31 mouse cellular contexts compared by ENCODE assay signal in the genomic region with DNA sequence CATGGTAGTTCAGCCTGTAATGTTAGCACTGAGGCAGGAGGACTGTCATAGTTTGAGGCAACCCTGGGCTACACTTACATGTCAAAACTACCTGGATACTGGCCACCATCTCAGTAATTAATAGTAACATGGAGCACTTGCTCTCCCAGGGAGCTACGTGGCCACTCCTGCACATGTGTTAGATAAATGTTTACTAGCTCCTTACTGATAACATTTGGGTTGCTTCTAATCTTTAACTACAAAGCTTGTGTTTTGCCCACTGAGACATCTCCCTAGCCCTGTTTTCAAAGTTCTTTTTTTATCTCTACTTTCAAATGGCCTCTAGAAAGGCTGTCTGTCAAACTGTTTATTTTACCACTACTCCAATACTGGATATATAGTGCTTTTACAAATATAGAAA. TPM values are rescaled to one million over a fixed set of nuclear protein-coding genes. Genes with fewer than 3 reads are reported as not detected.
DNase-seq lines count a peak whose midpoint lies in the region; ATAC-seq lines count a peak whose summit lies in the region.
"Had no signal": no experiment of that assay in that cellular context is flagged by ENCODE, and none has a peak within 500 bp of the region (broad histone marks: within the 10 kb centered on the region; RNA-seq: fewer than 3 reads in every experiment).

No protein-coding gene starts in this region.

- peak overlapping the region; percentile 34 for H3K4me2 ChIP-seq in liver, embryonic 13.5 days
- H3K4me2 ChIP-seq: heart, embryonic 13.5 days; hindbrain, embryonic 15.5 days; midbrain, embryonic 15.5 days had no signal

- ATAC-seq in liver, embryonic 13.5 days (ENCODE audit: low read depth): peak; percentile 94
- ATAC-seq in megakaryocyte progenitor cell, adult 5-6 weeks (replicated peaks; ENCODE audit: poor library complexity): peak; percentile 96
- ATAC-seq in monocyte, adult 5-6 weeks (replicated peaks; ENCODE audit: insufficient number of reproducible peaks, low FRiP score, low TSS enrichment, poor library complexity, severe bottlenecking): no peak
- ATAC-seq: forebrain, embryonic 14.5 days; inflammation-experienced regulatory T-cells, adult 6 months; midbrain, embryonic 15.5 days had no signal

- peak overlapping the region; percentile 12; the same call in 1 of the 2 replicates for H3K9ac ChIP-seq in liver, embryonic 13.5 days
- H3K9ac ChIP-seq: heart, embryonic 13.5 days; hindbrain, embryonic 15.5 days; midbrain, embryonic 15.5 days had no signal

- DNase-seq in c-Kit-positive CD71-positive TER-119-negative erythroid progenitor cells, embryonic 14.5 days (ENCODE audit: low read depth): peak; percentile 49
- DNase-seq in liver, embryonic 13.5 days: peak; percentile 41
- DNase-seq in embryo, embryonic 10 days (ENCODE audit: low spot score): no peak
- DNase-seq in embryo, embryonic 11 days: no peak
- DNase-seq: adrenal gland, postnatal 36 days; cerebellum, adult 9-10 months; cerebellum, postnatal 36 days; gastrocnemius, adult 2 months; heart, adult 2 months; heart, postnatal 10 days; kidney, adult 11 months; kidney, postnatal 14 days; layer of hippocampus, adult 9-11 months; lung, postnatal 4 days; right cerebral cortex, adult 18-20 months; spleen, adult 18-20 months; thymus, adult 2 months; thymus, postnatal 36 days had no signal

- WGBS in liver, embryonic 13.5 days (ENCODE audit: insufficient replicate concordance): 10% methylated on average over 1 of the region's 1 CpGs

- H3K4me3 ChIP-seq in erythroblast, embryonic 14.5 days (replicated peaks): peak overlapping the region; percentile 1
- H3K4me3 ChIP-seq in liver, embryonic 13.5 days (replicated peaks): no peak overlapping the region
- H3K4me3 ChIP-seq: gastrocnemius, adult 2 months; heart, adult 2 months; heart, embryonic 13.5 days; hindbrain, embryonic 15.5 days; midbrain, embryonic 15.5 days had no signal

- H3K4me1 ChIP-seq in erythroblast, embryonic 14.5 days (ENCODE audit: control insufficient read depth): peaks cover 53% of the 10 kb centered on the region
- peaks cover 46% of the 10 kb centered on the region for H3K4me1 ChIP-seq in liver, embryonic 13.5 days (replicated peaks)
- H3K4me1 ChIP-seq: heart, embryonic 13.5 days; hindbrain, embryonic 15.5 days; midbrain, embryonic 15.5 days had no signal

- H3K9me3 ChIP-seq in erythroblast, embryonic 14.5 days (ENCODE audit: control insufficient read depth, low read length): no peaks in the 10 kb centered on the region
- H3K9me3 ChIP-seq in liver, embryonic 13.5 days (replicated peaks): no peaks in the 10 kb centered on the region
- H3K9me3 ChIP-seq: heart, embryonic 13.5 days; hindbrain, embryonic 15.5 days; midbrain, embryonic 15.5 days had no signal

- H3K27me3 ChIP-seq in erythroblast, embryonic 14.5 days (ENCODE audit: control insufficient read depth): no peaks in the 10 kb centered on the region
- no peaks in the 10 kb centered on the region for H3K27me3 ChIP-seq in liver, embryonic 13.5 days
- H3K27me3 ChIP-seq: heart, embryonic 13.5 days; hindbrain, embryonic 15.5 days; midbrain, embryonic 15.5 days had no signal

- H3K27ac ChIP-seq in liver, embryonic 13.5 days: peak overlapping the region; percentile 80
- H3K27ac ChIP-seq: gastrocnemius, adult 2 months; heart, adult 2 months; heart, embryonic 13.5 days; hindbrain, embryonic 15.5 days; midbrain, embryonic 15.5 days had no signal

- peaks cover 97% of the 10 kb centered on the region for H3K36me3 ChIP-seq in erythroblast, embryonic 14.5 days (ENCODE audit: control insufficient read depth)
- peaks cover 69% of the 10 kb centered on the region for H3K36me3 ChIP-seq in liver, embryonic 13.5 days

RNA-seq across cellular contexts. Expression of a gene that starts 10.4 kb away (rescaled TPM):
- 0.56 and 1.1 TPM in 2 replicates for polyA plus RNA-seq in erythroblast, embryonic 14.5 days (2012)
- 26.3 and 30.4 TPM in 2 replicates for polyA plus RNA-seq in liver, embryonic 13.5 days (2015; fragmentation: Nextera tagmentation; extraction: Ambion mirVana)
- 7.5 and 13.9 TPM in 2 replicates for total RNA-seq in megakaryocyte progenitor cell, adult 5-6 weeks (2015)
- 15.5 and 22.7 TPM in 2 replicates for total RNA-seq in megakaryocyte progenitor cell, adult 5-6 weeks (2017)
- total RNA-seq in monocyte, adult 5-6 weeks (2017): 6.3 to 13.4 TPM (median 10.3 TPM) in 3 replicates

RNA-seq across cellular contexts. Expression of a gene that starts 10.5 kb away (rescaled TPM):
- polyA plus RNA-seq in erythroblast, embryonic 14.5 days (2012): 9.0 and 9.7 TPM in 2 replicates
- polyA plus RNA-seq in liver, embryonic 13.5 days (2015; fragmentation: Nextera tagmentation; extraction: Ambion mirVana): 21.3 and 23.9 TPM in 2 replicates
- 11.3 and 14.8 TPM in 2 replicates for total RNA-seq in megakaryocyte progenitor cell, adult 5-6 weeks (2015)
- 9.7 and 20.9 TPM in 2 replicates for total RNA-seq in megakaryocyte progenitor cell, adult 5-6 weeks (2017)
- 25.7 to 34.2 TPM (median 30.7 TPM) in 3 replicates for total RNA-seq in monocyte, adult 5-6 weeks (2017)

RNA-seq across cellular contexts. Expression of a gene that starts 30.3 kb away (rescaled TPM):
- not detected in 2 replicates for polyA plus RNA-seq in erythroblast, embryonic 14.5 days (2012)
- not detected in 2 replicates for polyA plus RNA-seq in liver, embryonic 13.5 days (2015; fragmentation: Nextera tagmentation; extraction: Ambion mirVana)
- total RNA-seq in megakaryocyte progenitor cell, adult 5-6 weeks (2015): not detected in 2 replicates
- total RNA-seq in megakaryocyte progenitor cell, adult 5-6 weeks (2017): not detected in 2 replicates
- not detected in 3 replicates for total RNA-seq in monocyte, adult 5-6 weeks (2017)
- total RNA-seq: adrenal gland, postnatal 36 days; gastrocnemius, adult 2 months; gastrocnemius, postnatal 4 days; heart, adult 2 months; heart, postnatal 10 days; hematopoietic stem cell, adult 5-6 weeks; liver, adult 2 months; neutrophil, adult 5-6 weeks had no signal
- polyA plus RNA-seq: heart, adult 2 months; heart, embryonic 13.5 days; inflammation-experienced regulatory T-cells, adult 6 months; liver, adult 2 months; lung, embryonic 16.5 days; thymus, adult 2 months had no signal

Comparison
In these comparisons a context has a peak if more than half of its experiments do, and no peak if none do; other contexts are left out.
1. DNase-seq: peak in c-Kit-positive CD71-positive TER-119-negative erythroid progenitor cells, embryonic 14.5 days (single experiment) and liver, embryonic 13.5 days (single experiment); none in embryo, embryonic 10 days (single experiment) and embryo, embryonic 11 days (single experiment).